Mouse (Mus musculus): ENCODE measurements around the gene Mfsd4b1. TPM values are rescaled to one million over a fixed set of nuclear protein-coding genes. Genes with fewer than 3 reads are reported as not detected.
"Not testable (repeated sequence)": the region's sequence is repeated elsewhere in the genome, so short reads cannot be mapped to it uniquely, and the experiment has no call there.

The Mfsd4b1 gene
- polyA plus RNA-seq, 1 experiment from 2014 or later = 0.37 TPM

DNA sequence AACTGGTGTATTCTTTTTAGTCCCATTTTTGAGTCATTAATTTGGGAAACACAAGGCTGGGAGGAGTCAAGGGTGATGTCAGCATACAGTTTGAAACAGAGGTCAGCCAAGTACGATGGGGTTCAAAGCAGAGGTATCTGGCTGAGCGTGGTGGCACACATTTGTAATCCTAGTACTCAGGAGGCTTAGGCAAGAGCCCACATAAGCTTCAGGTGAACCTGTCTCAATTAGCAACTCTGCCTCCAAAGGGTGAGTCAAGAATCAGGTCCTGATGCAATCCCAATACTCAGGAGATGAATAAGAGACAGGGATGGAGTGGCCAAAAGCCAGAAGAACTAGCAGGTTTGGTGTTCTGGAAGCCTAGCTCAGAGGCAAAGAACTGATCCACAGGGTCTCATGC, 7.8 kb upstream of the Mfsd4b1 start:
- Histone ChIP-seq H3K36me3 (no peaks in the 10 kb centered on the region), H3K4me1 (0 out of 2 replicates have a peak, but pooled peaks cover 3% of the 10 kb centered on the region), H3K9me3 (replicated peaks) (no peaks in the 10 kb centered on the region), H3K4me2 (replicated peaks) (no peak overlapping the region), H3K27ac (replicated peaks) (no peak overlapping the region), H3K4me3 (replicated peaks) (no peak overlapping the region), H3K27me3 (no peaks in the 10 kb centered on the region), H3K9ac (no peak overlapping the region)
- ATAC-seq (ENCODE audit: insufficient number of reproducible peaks, low FRiP score, low TSS enrichment, low read depth) = no peak
- WGBS = 64% methylated on average over 2 of the region's 2 CpGs

GRCm38 (mm10) chr10:40030716-40031115, 5.6 kb upstream of the Mfsd4b1 start:
- Histone ChIP-seq H3K4me2 (replicated peaks) (no peak overlapping the region), H3K9me3 (replicated peaks) (no peaks in the 10 kb centered on the region), H3K36me3 (no peaks in the 10 kb centered on the region), H3K9ac (no peak overlapping the region), H3K27ac (replicated peaks) (no peak overlapping the region), H3K27me3 (no peaks in the 10 kb centered on the region), H3K4me3 (replicated peaks) (no peak overlapping the region), H3K4me1 (no peaks in the 10 kb centered on the region)
- no peak for ATAC-seq (ENCODE audit: insufficient number of reproducible peaks, low FRiP score, low TSS enrichment, low read depth)
- 89% methylated on average over 6 of the region's 6 CpGs for WGBS

- Histone ChIP-seq H3K9ac (no peak overlapping the region), H3K9me3 (replicated peaks) (no peaks in the 10 kb centered on the region), H3K36me3 (no peaks in the 10 kb centered on the region), H3K27ac (replicated peaks) (no peak overlapping the region), H3K4me3 (replicated peaks) (no peak overlapping the region), H3K4me1 (peaks cover 8% of the 10 kb centered on the region), H3K4me2 (replicated peaks) (no peak overlapping the region), H3K27me3 (no peaks in the 10 kb centered on the region)
- ATAC-seq (ENCODE audit: insufficient number of reproducible peaks, low FRiP score, low TSS enrichment, low read depth) = no peak
- 77% methylated on average over 2 of the region's 2 CpGs for WGBS
Measured at GRCm38 (mm10) chr10:40029610-40030009, 4.5 kb upstream of the Mfsd4b1 start.

- ATAC-seq (ENCODE audit: insufficient number of reproducible peaks, low FRiP score, low TSS enrichment, low read depth) = no peak
- Histone ChIP-seq H3K9ac (no peak overlapping the region), H3K4me2 (replicated peaks) (no peak overlapping the region), H3K27me3 (no peaks in the 10 kb centered on the region), H3K4me1 (peaks cover 10% of the 10 kb centered on the region), H3K9me3 (replicated peaks) (no peaks in the 10 kb centered on the region), H3K27ac (replicated peaks) (no peak overlapping the region), H3K4me3 (replicated peaks) (no peak overlapping the region), H3K36me3 (no peaks in the 10 kb centered on the region)
- 82% methylated on average over 8 of the region's 8 CpGs for WGBS
Measured at GRCm38 (mm10) chr10:40028091-40028490, 3.0 kb upstream of the Mfsd4b1 start.

DNA sequence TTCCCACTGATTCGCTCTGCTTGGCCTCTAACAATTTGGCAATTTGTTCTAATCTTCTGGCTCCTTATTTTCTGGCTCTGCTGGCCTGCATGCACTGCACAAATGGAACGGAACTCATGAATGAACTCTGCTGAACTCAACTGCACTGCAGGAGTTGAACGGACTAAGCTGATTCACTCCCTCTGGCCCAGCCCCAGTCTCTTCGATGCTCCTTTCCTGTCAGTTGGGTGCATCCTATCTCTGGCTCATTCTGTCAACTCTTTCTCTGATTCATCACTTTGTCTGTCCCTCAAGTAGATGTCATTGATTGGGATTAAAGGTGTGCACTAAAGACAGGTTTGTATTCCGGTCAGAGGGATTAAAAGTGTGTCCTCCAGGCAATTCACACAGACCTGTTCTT, 1.5 kb upstream of the Mfsd4b1 start:
- H3K27ac ChIP-seq (replicated peaks) = no peak overlapping the region
- 92% methylated on average over 5 of the region's 5 CpGs for WGBS
- H3K36me3 ChIP-seq = no peaks in the 10 kb centered on the region
- H3K4me2 ChIP-seq (replicated peaks) = no peak overlapping the region
- no peaks in the 10 kb centered on the region for H3K27me3 ChIP-seq
- no peaks in the 10 kb centered on the region for H3K9me3 ChIP-seq (replicated peaks)
- H3K4me1 ChIP-seq = peaks cover 10% of the 10 kb centered on the region
- no peak overlapping the region for H3K4me3 ChIP-seq (replicated peaks)
- no peak for ATAC-seq (ENCODE audit: insufficient number of reproducible peaks, low FRiP score, low TSS enrichment, low read depth)
- no peak overlapping the region for H3K9ac ChIP-seq

DNA sequence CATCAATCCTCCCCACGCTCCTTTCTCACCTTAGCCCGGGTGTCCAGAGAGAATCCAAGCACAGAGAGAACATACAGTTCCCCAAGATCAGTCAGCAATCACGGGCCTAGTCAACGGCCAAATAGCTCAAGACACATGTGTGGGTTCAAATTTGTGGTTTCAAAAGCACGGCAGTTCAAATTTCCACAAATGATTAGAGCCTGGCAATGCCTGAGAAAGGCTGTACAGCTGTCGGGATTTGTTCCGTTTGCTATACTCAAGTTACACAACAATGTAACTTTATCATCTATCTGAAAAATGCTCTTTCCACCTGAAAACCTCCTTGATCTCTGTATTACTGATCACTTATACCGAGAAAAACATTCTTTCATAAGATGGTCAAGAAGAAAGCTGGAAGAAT, 492 bp upstream of the Mfsd4b1 start:
- Histone ChIP-seq H3K27me3 (no peaks in the 10 kb centered on the region), H3K4me1 (peaks cover 10% of the 10 kb centered on the region), H3K27ac (replicated peaks) (peak overlapping the region; percentile 65; the same call in 1 of the 2 replicates), H3K36me3 (no peaks in the 10 kb centered on the region), H3K9ac (no peak overlapping the region), H3K9me3 (replicated peaks) (no peaks in the 10 kb centered on the region), H3K4me3 (replicated peaks) (peak overlapping the region; percentile 64), H3K4me2 (replicated peaks) (peak overlapping the region; percentile 97)
- ATAC-seq (ENCODE audit: insufficient number of reproducible peaks, low FRiP score, low TSS enrichment, low read depth) = no peak
- 27% methylated on average over 8 of the region's 8 CpGs for WGBS

DNA sequence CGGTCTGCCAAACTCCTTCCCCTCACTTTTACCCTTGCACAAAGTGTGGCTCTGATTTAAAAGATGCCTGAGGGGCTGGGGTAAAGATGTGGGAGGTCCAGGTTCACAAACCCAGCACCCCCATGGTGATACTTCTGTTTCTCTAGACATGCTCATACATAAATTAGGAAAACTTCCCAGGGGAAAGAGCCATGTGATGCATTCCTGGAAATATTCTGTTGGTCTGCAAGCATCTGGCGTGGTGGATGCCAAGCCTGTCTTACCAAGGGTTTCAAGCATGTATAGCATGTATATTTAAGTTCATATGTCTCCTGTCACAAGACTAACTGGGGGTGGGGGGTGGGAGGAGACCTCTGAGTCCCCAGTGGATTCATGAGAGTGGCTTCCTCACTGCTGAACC, 4.7 kb downstream of the Mfsd4b1 start:
- Histone ChIP-seq H3K27me3 (no peaks in the 10 kb centered on the region), H3K4me2 (replicated peaks) (no peak overlapping the region), H3K4me1 (peaks cover 8% of the 10 kb centered on the region), H3K9ac (no peak overlapping the region), H3K27ac (replicated peaks) (no peak overlapping the region), H3K9me3 (replicated peaks) (no peaks in the 10 kb centered on the region), H3K36me3 (no peaks in the 10 kb centered on the region), H3K4me3 (replicated peaks) (no peak overlapping the region)
- no peak for ATAC-seq (ENCODE audit: insufficient number of reproducible peaks, low FRiP score, low TSS enrichment, low read depth)
- WGBS = 10% methylated on average over 2 of the region's 2 CpGs

DNA sequence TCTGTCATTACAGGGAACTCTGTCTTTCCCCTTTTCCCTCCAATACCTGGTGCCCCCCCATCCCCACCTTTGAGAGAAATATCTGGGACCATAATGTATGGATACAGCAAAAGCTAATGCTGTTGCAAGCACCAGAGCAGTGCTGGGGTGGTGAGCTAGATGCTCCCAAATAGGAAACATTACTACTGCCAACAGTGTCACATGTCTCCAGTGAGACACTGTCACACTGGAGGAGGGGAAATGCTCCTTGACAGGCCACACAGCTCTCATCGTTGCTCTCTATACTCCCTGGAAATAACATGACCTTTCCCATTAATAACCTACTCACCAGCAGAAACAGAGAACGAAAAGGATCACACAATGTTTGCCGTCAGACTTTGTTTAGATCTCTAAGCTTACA, 5.6 kb downstream of the Mfsd4b1 start:
- no peak for ATAC-seq (ENCODE audit: insufficient number of reproducible peaks, low FRiP score, low TSS enrichment, low read depth)
- Histone ChIP-seq H3K9me3 (replicated peaks) (no peaks in the 10 kb centered on the region), H3K4me3 (replicated peaks) (no peak overlapping the region), H3K36me3 (no peaks in the 10 kb centered on the region), H3K9ac (no peak overlapping the region), H3K27me3 (no peaks in the 10 kb centered on the region), H3K4me1 (peaks cover under 1% of the 10 kb centered on the region; the same call in 1 of the 2 replicates), H3K4me2 (replicated peaks) (no peak overlapping the region), H3K27ac (replicated peaks) (no peak overlapping the region)
- WGBS = 50% methylated on average over 3 of the region's 3 CpGs

DNA sequence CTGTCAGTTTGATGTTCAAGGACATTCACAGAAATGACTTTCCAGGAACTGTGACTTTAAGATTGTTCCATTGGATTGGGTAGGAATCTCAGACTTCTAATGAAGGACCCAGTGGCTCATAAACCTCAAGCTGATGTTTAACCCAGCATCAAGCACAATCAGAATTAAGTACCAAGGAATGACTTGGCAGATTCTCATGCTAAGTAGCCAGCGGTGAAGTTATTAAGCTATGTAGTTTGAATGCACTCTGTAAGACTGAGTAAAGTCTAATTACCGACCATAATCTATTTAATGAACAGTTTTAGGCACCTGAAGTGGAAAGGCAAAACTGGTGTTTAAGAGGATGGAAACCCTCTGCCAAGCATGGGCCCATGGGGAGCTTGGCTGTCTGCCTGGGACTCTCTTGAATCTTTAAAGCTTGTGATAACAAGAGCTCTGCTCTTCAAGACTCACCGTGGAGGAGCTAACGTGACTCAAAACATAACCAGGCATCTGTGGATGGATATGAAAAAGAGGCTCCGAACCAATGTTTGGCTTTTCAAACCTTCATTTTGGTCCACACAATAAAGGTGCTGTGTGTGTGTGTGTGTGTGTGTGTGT, 6.7 kb downstream of the Mfsd4b1 start:
- Histone ChIP-seq H3K9ac (no peak overlapping the region), H3K4me2 (replicated peaks) (no peak overlapping the region), H3K27me3 (no peaks in the 10 kb centered on the region), H3K27ac (replicated peaks) (no peak overlapping the region), H3K9me3 (replicated peaks) (no peaks in the 10 kb centered on the region), H3K4me3 (replicated peaks) (no peak overlapping the region), H3K36me3 (no peaks in the 10 kb centered on the region), H3K4me1 (no peaks in the 10 kb centered on the region)
- ATAC-seq (ENCODE audit: insufficient number of reproducible peaks, low FRiP score, low TSS enrichment, low read depth) = no peak
- 80% methylated on average over 5 of the region's 5 CpGs for WGBS

- H3K9ac ChIP-seq = no peak overlapping the region
- H3K27ac ChIP-seq (replicated peaks) = no peak overlapping the region
- ATAC-seq (ENCODE audit: insufficient number of reproducible peaks, low FRiP score, low TSS enrichment, low read depth) = no peak
- no peak overlapping the region for H3K4me2 ChIP-seq (replicated peaks)
- H3K9me3 ChIP-seq (replicated peaks) = no peaks in the 10 kb centered on the region
- H3K4me1 ChIP-seq = no peaks in the 10 kb centered on the region
- H3K27me3 ChIP-seq = no peaks in the 10 kb centered on the region
- H3K36me3 ChIP-seq = no peaks in the 10 kb centered on the region
- no peak overlapping the region for H3K4me3 ChIP-seq (replicated peaks)
- WGBS = 78% methylated on average over 11 of the region's 11 CpGs
Measured at GRCm38 (mm10) chr10:40009591-40009990, 15.5 kb downstream of the Mfsd4b1 start.

DNA sequence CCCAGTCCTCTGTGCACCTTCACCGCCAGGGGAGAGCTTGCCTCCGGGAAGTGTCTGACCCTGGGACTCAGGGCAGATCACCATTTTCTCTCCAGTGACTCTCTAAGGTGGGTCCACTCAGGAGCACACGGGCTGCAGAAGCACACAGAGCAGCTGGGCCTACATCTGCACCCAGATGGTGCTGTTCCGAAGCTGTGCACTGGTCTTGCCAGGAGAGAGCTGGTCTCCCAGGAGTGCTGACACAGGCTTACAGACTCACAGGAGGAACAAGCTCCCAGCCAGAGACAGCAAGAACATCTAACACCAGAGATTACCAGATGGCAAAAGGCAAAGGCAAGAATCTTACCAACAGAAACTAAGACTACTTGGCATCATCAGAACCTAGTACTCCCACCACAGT, 16.2 kb downstream of the Mfsd4b1 start:
- not testable (repeated sequence) for ATAC-seq (ENCODE audit: insufficient number of reproducible peaks, low FRiP score, low TSS enrichment, low read depth); H3K4me1 ChIP-seq; H3K27ac ChIP-seq (replicated peaks); H3K4me2 ChIP-seq (replicated peaks); H3K4me3 ChIP-seq (replicated peaks); H3K36me3 ChIP-seq; H3K9me3 ChIP-seq (replicated peaks); H3K9ac ChIP-seq; H3K27me3 ChIP-seq
- 73% methylated on average over 4 of the region's 4 CpGs for WGBS

DNA sequence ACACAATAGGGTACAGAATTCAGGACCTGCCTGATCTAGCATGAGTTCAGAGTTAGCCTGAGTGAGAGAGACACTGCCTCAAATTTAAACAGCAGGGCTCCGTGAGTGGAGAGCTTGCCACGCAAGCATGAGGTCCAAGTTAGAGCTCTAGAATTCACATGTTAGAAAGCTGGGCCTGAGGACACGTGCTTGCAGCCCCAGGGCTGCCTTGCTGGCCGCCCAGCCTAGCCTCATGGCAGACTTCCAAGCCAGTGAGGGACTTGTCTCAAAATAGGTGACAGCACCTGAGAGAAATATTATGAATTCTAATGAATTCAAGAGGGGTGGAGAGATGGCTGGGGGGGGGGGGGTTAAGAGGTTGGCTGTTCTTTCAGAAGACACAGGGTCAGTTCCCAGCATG, 17.1 kb downstream of the Mfsd4b1 start:
- Histone ChIP-seq H3K36me3 (no peaks in the 10 kb centered on the region), H3K27ac (replicated peaks) (no peak overlapping the region), H3K4me1 (no peaks in the 10 kb centered on the region), H3K9ac (no peak overlapping the region), H3K4me3 (replicated peaks) (no peak overlapping the region), H3K9me3 (replicated peaks) (no peaks in the 10 kb centered on the region), H3K27me3 (no peaks in the 10 kb centered on the region), H3K4me2 (replicated peaks) (no peak overlapping the region)
- 80% methylated on average over 4 of the region's 4 CpGs for WGBS
- ATAC-seq (ENCODE audit: insufficient number of reproducible peaks, low FRiP score, low TSS enrichment, low read depth) = no peak
